Mouse (Mus musculus): ENCODE results near the gene Tsks. TPM values are rescaled to one million over a fixed set of nuclear protein-coding genes. Genes with fewer than 3 reads are reported as not detected.

Tsks gene
- total and polyA plus RNA-seq, 3 experiments = 0.08 TPM; not detected in 2

GRCm38 (mm10) chr7:44900632-44901031 lies 42.4 kb upstream of the Tsks start:
- Histone ChIP-seq H3K27me3 (ENCODE audit: control insufficient read depth in 1 of 2, insufficient read depth in 2 of 2, low read length in 2 of 2) (no peaks in the 10 kb centered on the region), H3K9me3 (replicated peaks; ENCODE audit: insufficient read depth, low read length) (no peaks in the 10 kb centered on the region), H3K4me3 (ENCODE audit: control insufficient read depth in 1 of 2, insufficient read depth in 1 of 2, low read depth in 2 of 2, low read length in 2 of 2) (no peak overlapping the region), H3K79me2 (ENCODE audit: control insufficient read depth, insufficient read depth, low read length, poor library complexity) (no peaks in the 10 kb centered on the region; the same call in 1 of the 2 replicates), H3K9ac (ENCODE audit: control insufficient read depth, low read depth, low read length, poor library complexity, severe bottlenecking) (no peak overlapping the region), H3K27ac (ENCODE audit: control insufficient read depth, low read depth, low read length) (no peak overlapping the region), H3K36me3 (ENCODE audit: control insufficient read depth in 1 of 2, insufficient read depth in 2 of 2, low read length in 2 of 2) (no peaks in the 10 kb centered on the region), H3K4me1 (ENCODE audit: control insufficient read depth in 1 of 2, insufficient read depth in 2 of 2, low read length in 2 of 2) (peaks cover 0 to 3% of the 10 kb centered on the region in 2 experiments; a peak in 2 of 4 replicates)
- no peak for TF ChIP-seq ZNF384 (IDR thresholded peaks at IDR 0.05; ENCODE audit: low read depth, low read length)
- TF ChIP-seq RAD21 (IDR thresholded peaks at IDR 0.05; ENCODE audit: low read depth, low read length) = no peak
- TF ChIP-seq MYC (IDR thresholded peaks at IDR 0.05; ENCODE audit: low read depth, low read length) = no peak
- TF ChIP-seq NELFE (IDR thresholded peaks at IDR 0.05; ENCODE audit: low read depth, low read length) = no peak
- TF ChIP-seq MAX (IDR thresholded peaks at IDR 0.05; ENCODE audit: low read length) = no peak
- TF ChIP-seq BHLHE40 (IDR thresholded peaks at IDR 0.05; ENCODE audit: borderline replicate concordance, low read depth, low read length) = no peak
- TF ChIP-seq SIN3A (IDR thresholded peaks at IDR 0.05; ENCODE audit: low read length) = no peak
- TF ChIP-seq ZC3H11A (IDR thresholded peaks at IDR 0.05; ENCODE audit: low read depth, low read length) = no peak
- no peak for TF ChIP-seq JUND (IDR thresholded peaks at IDR 0.05; ENCODE audit: low read depth, low read length)
- TF ChIP-seq MXI1 (IDR thresholded peaks at IDR 0.05; ENCODE audit: low read depth, low read length) = no peak
- TF ChIP-seq NRF1 (IDR thresholded peaks at IDR 0.05; ENCODE audit: insufficient read depth, low read depth, low read length, poor library complexity, severe bottlenecking) = no peak
- TF ChIP-seq EP300 (IDR thresholded peaks at IDR 0.05; ENCODE audit: low read depth in 1 of 2, low read length in 2 of 2) = no peak
- no peak for TF ChIP-seq CHD1 (IDR thresholded peaks at IDR 0.05; ENCODE audit: low read depth, low read length)
- no peak for TF ChIP-seq ZKSCAN1 (IDR thresholded peaks at IDR 0.05; ENCODE audit: low read depth, low read length)
- TF ChIP-seq MAFK (IDR thresholded peaks at IDR 0.05; ENCODE audit: borderline replicate concordance, low read depth, low read length) = no peak
- TF ChIP-seq MAZ (IDR thresholded peaks at IDR 0.05; ENCODE audit: low read depth, low read length) = no peak
- DNase-seq (ENCODE audit: low read depth, low spot score) = no peak

- peaks cover 0 to 3% of the 10 kb centered on the region in 2 experiments; a peak in 2 of 4 replicates for H3K4me1 ChIP-seq (ENCODE audit: control insufficient read depth in 1 of 2, insufficient read depth in 2 of 2, low read length in 2 of 2)
Observed at GRCm38 (mm10) chr7:44901230-44901722, 41.7 kb upstream of the Tsks start.

More at GRCm38 (mm10) chr7:44901230-44901722, 41.7 kb upstream of the Tsks start:
- Histone ChIP-seq H3K79me2 (ENCODE audit: control insufficient read depth, insufficient read depth, low read length, poor library complexity) (no peaks in the 10 kb centered on the region), H3K4me3 (ENCODE audit: control insufficient read depth in 1 of 2, insufficient read depth in 1 of 2, low read depth in 2 of 2, low read length in 2 of 2) (no peak overlapping the region), H3K36me3 (ENCODE audit: control insufficient read depth in 1 of 2, insufficient read depth in 2 of 2, low read length in 2 of 2) (no peaks in the 10 kb centered on the region), H3K27ac (ENCODE audit: control insufficient read depth, low read depth, low read length) (no peak overlapping the region), H3K27me3 (ENCODE audit: control insufficient read depth in 1 of 2, insufficient read depth in 2 of 2, low read length in 2 of 2) (no peaks in the 10 kb centered on the region), H3K9ac (ENCODE audit: control insufficient read depth, low read depth, low read length, poor library complexity, severe bottlenecking) (no peak overlapping the region), H3K9me3 (replicated peaks; ENCODE audit: insufficient read depth, low read length) (no peaks in the 10 kb centered on the region)
- TF ChIP-seq POLR2AphosphoS2 (IDR thresholded peaks at IDR 0.05; ENCODE audit: low read length) = peak; percentile 37; the same call in 1 of the 2 replicates
- no peak for TF ChIP-seq MXI1 (IDR thresholded peaks at IDR 0.05; ENCODE audit: low read depth, low read length)
- no peak for TF ChIP-seq MEF2A (IDR thresholded peaks at IDR 0.05; ENCODE audit: extremely low read depth, insufficient replicate concordance, low read depth, low read length, poor library complexity, severe bottlenecking)
- TF ChIP-seq POLR2A (IDR thresholded peaks at IDR 0.05; ENCODE audit: control insufficient read depth in 1 of 2, insufficient read depth in 1 of 2, low read depth in 1 of 2, low read length in 2 of 2, poor library complexity in 1 of 2) = no peak
- peak; percentile 48 for DNase-seq (ENCODE audit: low read depth, low spot score)
